Mouse (Mus musculus) lung, embryonic 15.5 days (tissue): ENCODE data around the gene Krtap20-2. TPM values are rescaled to one million over a fixed set of nuclear protein-coding genes. Genes with fewer than 3 reads are reported as not detected.
"Not testable (repeated sequence)": the region's sequence is repeated elsewhere in the genome, so short reads cannot be mapped to it uniquely, and the experiment has no call there.

Experiments
- ATAC-seq: fragments of 200-750 bp; cut with Nextera tagmentation; 2 replicates; pipeline ENCODE4 v1.8.0; 2017; ENCODE audit warnings: moderate number of reproducible peaks, borderline replicate concordance; ENCODE audit not compliant: low FRiP score, low TSS enrichment; ENCODE audit errors: extremely low read depth
- H3K27ac ChIP-seq: fragments of 300-500 bp; sonication (generic); 2 replicates; pipeline ENCODE4 v1.5.1; 2015; ENCODE audit warnings: moderate library complexity, mild to moderate bottlenecking, inconsistent platforms
- H3K27me3 ChIP-seq: fragments of 300-500 bp; sonication (generic); 2 replicates; pipeline ENCODE4 v1.6.1; 2015; ENCODE audit warnings: inconsistent platforms
- H3K36me3 ChIP-seq: fragments of 300-500 bp; sonication (generic); 2 replicates; pipeline ENCODE4 v1.6.1; 2015; ENCODE audit warnings: inconsistent platforms
- H3K4me1 ChIP-seq: fragments of 300-500 bp; sonication (generic); 2 replicates; pipeline ENCODE4 v1.6.1; 2015; ENCODE audit warnings: inconsistent platforms
- H3K4me2 ChIP-seq: fragments of 300-500 bp; sonication (generic); 2 replicates; pipeline ENCODE4 v1.6.1; 2015; ENCODE audit warnings: inconsistent platforms, mild to moderate bottlenecking, moderate library complexity
- H3K4me3 ChIP-seq: fragments of 300-500 bp; sonication (generic); 2 replicates; pipeline ENCODE4 v1.5.1; 2015; ENCODE audit warnings: mild to moderate bottlenecking, inconsistent platforms
- H3K9ac ChIP-seq: fragments of 300-500 bp; sonication (generic); 2 replicates; pipeline ENCODE4 v1.6.1; 2015; ENCODE audit warnings: inconsistent platforms
- H3K9me3 ChIP-seq: fragments of 300-500 bp; sonication (generic); 2 replicates; pipeline ENCODE4 v1.6.1; 2016; ENCODE audit warnings: inconsistent platforms
- WGBS: fragments of 180-500 bp; shearing (Covaris S2); methylation state at CpG from one replicate; pipeline ENCODE4 v1.1.7; 2015; 5-methylcytosine and 5-hydroxymethylcytosine counted together
- polyA plus RNA-seq: library from polyadenylated mRNA; unstranded; fragments of >200 nt; fragmentation: Nextera tagmentation; extraction: Ambion mirVana; gene quantifications from 2 replicates; pipeline ENCODE4 v1.2.1, GENCODE M21; 2015

Krtap20-2 gene
- polyA plus RNA-seq: not detected in 2 replicates

- Histone ChIP-seq H3K9ac (no peak within 1 kb of the TSS), H3K9me3 (no peaks in the 10 kb centered on the region), H3K36me3 (no peaks in the 10 kb centered on the region), H3K4me2 (no peak within 1 kb of the TSS), H3K4me3 (no peak within 1 kb of the TSS), H3K27ac (no peak within 1 kb of the TSS), H3K27me3 (no peaks in the 10 kb centered on the region), H3K4me1 (no peaks in the 10 kb centered on the region)
- 69% methylated on average over 1 of the region's 1 CpGs for WGBS
- ATAC-seq: no peak
Measured at GRCm38 (mm10) chr16:89205561-89205960, at the start of gene Krtap20-2. Gene Krtap20-2, plus strand, starts transcription at chr16:89205861.

- Histone ChIP-seq H3K4me1 (no peaks in the 10 kb centered on the region), H3K27ac (no peak within 1 kb of the TSS), H3K36me3 (no peaks in the 10 kb centered on the region), H3K9me3 (no peaks in the 10 kb centered on the region), H3K4me3 (no peak within 1 kb of the TSS), H3K9ac (no peak within 1 kb of the TSS), H3K27me3 (no peaks in the 10 kb centered on the region), H3K4me2 (no peak within 1 kb of the TSS)
- WGBS: 84% methylated on average over 4 of the region's 4 CpGs
- ATAC-seq: no peak
Measured at GRCm38 (mm10) chr16:89157652-89158051, 48.0 kb upstream of the Krtap20-2 start, which contains the start of gene Gm9789. Gene Gm9789, plus strand, starts transcription at chr16:89157952.

GRCm38 (mm10) chr16:89169190-89169589 lies 36.5 kb upstream of the Krtap20-2 start, which contains the start of gene Gm7735:
Gene Gm7735, plus strand, starts transcription at chr16:89169490.
- H3K27me3 ChIP-seq, H3K9me3 ChIP-seq, H3K27ac ChIP-seq, H3K4me2 ChIP-seq, H3K36me3 ChIP-seq, H3K4me1 ChIP-seq, H3K9ac ChIP-seq, H3K4me3 ChIP-seq, ATAC-seq: not testable (repeated sequence)

GRCm38 (mm10) chr16:89174435-89174834 lies 31.2 kb upstream of the Krtap20-2 start, which contains the start of gene 1110057P08Rik:
Gene 1110057P08Rik, plus strand, starts transcription at chr16:89174735.
- Histone ChIP-seq H3K9me3 (no peaks in the 10 kb centered on the region), H3K27ac (no peak within 1 kb of the TSS), H3K4me1 (no peaks in the 10 kb centered on the region), H3K27me3 (no peaks in the 10 kb centered on the region), H3K9ac (no peak within 1 kb of the TSS), H3K4me3 (no peak within 1 kb of the TSS), H3K36me3 (no peaks in the 10 kb centered on the region), H3K4me2 (no peak within 1 kb of the TSS)
- ATAC-seq: no peak
- WGBS: 67% methylated on average over 2 of the region's 2 CpGs

GRCm38 (mm10) chr16:89188621-89189020 lies 17.0 kb upstream of the Krtap20-2 start:
- Histone ChIP-seq H3K4me1 (no peaks in the 10 kb centered on the region), H3K36me3 (no peaks in the 10 kb centered on the region), H3K27me3 (no peaks in the 10 kb centered on the region), H3K9ac (no peak overlapping the region), H3K4me2 (no peak overlapping the region), H3K9me3 (no peaks in the 10 kb centered on the region), H3K27ac (no peak overlapping the region), H3K4me3 (no peak overlapping the region)
- no peak for ATAC-seq
- WGBS: 72% methylated on average over 4 of the region's 4 CpGs

Other genes with a start within 250 kb of the Krtap20-2 start
- gene Krtap16-3, start 243.0 kb upstream of the Krtap20-2 start, polyA plus RNA-seq: not detected in 2 replicates
- gene Krtap22-2, start 195.1 kb upstream of the Krtap20-2 start, polyA plus RNA-seq: not detected in 2 replicates
- gene Gm10229, start 190.6 kb upstream of the Krtap20-2 start, polyA plus RNA-seq: not detected in 2 replicates
- not detected in 2 replicates for gene Krtap6-1, start 174.2 kb upstream of the Krtap20-2 start, polyA plus RNA-seq
- gene Gm10228, start 164.4 kb upstream of the Krtap20-2 start, polyA plus RNA-seq: not detected in 2 replicates
- gene Krtap6-5, start 158.0 kb upstream of the Krtap20-2 start, polyA plus RNA-seq: not detected in 2 replicates
- not detected in 2 replicates for gene 1110025L11Rik, start 141.9 kb upstream of the Krtap20-2 start, polyA plus RNA-seq
- not detected in 2 replicates for gene Krtap6-3, start 121.8 kb upstream of the Krtap20-2 start, polyA plus RNA-seq
- not detected in 2 replicates for gene Gm6358, start 65.0 kb upstream of the Krtap20-2 start, polyA plus RNA-seq
- not detected in 2 replicates for gene Gm10061, start 54.8 kb upstream of the Krtap20-2 start, polyA plus RNA-seq
- gene Gm9789, start 47.9 kb upstream of the Krtap20-2 start, polyA plus RNA-seq: not detected in 2 replicates
- not detected in 2 replicates for gene Gm7735, start 36.4 kb upstream of the Krtap20-2 start, polyA plus RNA-seq
- gene 1110057P08Rik, start 31.1 kb upstream of the Krtap20-2 start, polyA plus RNA-seq: not detected in 2 replicates
- gene Krtap21-1, start 198.0 kb downstream of the Krtap20-2 start, polyA plus RNA-seq: not detected in 2 replicates
- not detected in 2 replicates for gene Krtap6-2, start 214.2 kb downstream of the Krtap20-2 start, polyA plus RNA-seq